Mouse (Mus musculus): Measurements from ENCODE around the gene Kdelc2. TPM values are rescaled to one million over a fixed set of nuclear protein-coding genes. Genes with fewer than 3 reads are reported as not detected.

The Kdelc2 gene
- polyA plus RNA-seq, 1 experiment from 2014 or later, result 29.5 TPM

DNA sequence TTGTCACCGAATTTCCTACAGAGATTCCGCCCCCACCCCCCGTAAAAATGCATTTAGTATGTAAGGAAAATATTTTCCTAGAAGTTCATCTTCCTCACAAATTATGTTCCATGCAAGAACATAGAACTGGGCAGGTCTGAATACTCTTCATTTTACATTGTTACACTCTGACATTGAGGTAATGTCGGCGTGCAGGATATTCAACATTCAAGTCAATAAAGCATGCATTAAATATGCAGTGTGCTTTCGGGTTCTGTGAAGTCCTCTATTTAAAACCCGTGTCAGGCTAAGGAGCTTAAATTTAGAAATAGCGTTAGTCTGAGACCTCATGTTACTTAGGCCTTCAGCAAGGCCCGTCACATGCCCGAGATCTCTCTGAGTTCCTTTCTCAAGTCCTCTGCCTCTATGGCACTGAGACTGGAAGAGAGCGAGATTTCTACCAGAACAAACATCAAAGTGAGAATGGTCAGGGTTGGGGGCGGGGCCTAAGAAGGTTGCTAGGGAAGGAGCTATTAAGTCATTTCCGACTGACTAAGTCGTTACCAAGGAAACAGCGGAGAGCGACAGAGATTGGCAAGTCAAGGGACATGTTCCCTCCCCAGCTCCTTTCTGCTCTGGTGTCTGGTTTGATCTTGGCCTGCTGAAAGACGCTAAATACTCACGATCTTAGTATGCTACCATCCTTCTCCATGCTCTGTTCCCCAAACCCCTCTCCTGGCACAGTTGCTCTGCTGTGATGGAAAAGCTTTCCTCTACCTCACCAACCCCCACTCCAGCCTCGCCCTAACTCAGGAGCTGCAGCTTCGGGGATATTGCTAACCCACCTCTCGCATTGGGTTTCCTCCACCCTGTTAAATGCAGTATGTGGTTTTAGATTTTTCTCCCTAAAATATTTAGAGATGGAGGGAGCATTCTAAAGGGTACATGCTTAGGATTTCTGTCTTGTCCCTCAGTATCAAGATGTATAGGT lies 21.2 kb downstream of the Kdelc2 start:
- Histone ChIP-seq H3K4me3 (ENCODE audit: low read depth, low read length) (peak overlapping the region; percentile 34), H3K4me1 (ENCODE audit: control insufficient read depth, insufficient read depth, low read length) (0 out of 2 replicates have a peak, but pooled peaks cover 8% of the 10 kb centered on the region), H3K27me3 (ENCODE audit: control insufficient read depth, insufficient read depth, low read length) (no peaks in the 10 kb centered on the region), H3K27ac (ENCODE audit: low read length) (peak overlapping the region; percentile 44; the same call in 1 of the 2 replicates), H3K36me3 (ENCODE audit: control insufficient read depth, insufficient read depth, low read length) (no peaks in the 10 kb centered on the region), H3K9me3 (ENCODE audit: control insufficient read depth, low read depth, low read length) (no peaks in the 10 kb centered on the region), H3K4me2 (replicated peaks; ENCODE audit: low read depth, low read length) (peak overlapping the region; percentile 53), H3K9ac (replicated peaks; ENCODE audit: low read depth, low read length) (peak overlapping the region; percentile 33; the same call in 1 of the 2 replicates)
- WGBS, result 24% methylated on average over 21 of the region's 21 CpGs
- peak; percentile 83 for ATAC-seq (ENCODE audit: insufficient number of reproducible peaks, insufficient read depth, low FRiP score, low read depth)

DNA sequence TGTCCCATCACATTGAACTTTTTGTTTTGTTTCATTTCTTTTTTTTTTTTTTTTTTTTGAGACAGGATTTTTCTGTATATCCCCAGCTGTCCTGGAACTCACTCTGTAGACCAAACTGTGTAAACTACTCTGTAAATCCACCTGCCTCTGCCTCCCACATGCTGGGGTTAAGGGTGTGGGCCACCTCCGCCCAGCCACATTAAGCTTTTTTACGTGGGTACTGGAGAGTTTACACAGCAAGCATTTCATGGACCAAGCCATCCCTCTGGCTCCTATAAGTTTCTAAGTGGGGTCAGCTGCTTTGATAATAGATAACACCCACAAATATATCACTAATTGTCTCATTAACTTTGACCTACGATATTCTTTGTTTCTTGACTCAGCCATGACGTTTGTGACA lies 24.7 kb downstream of the Kdelc2 start:
- 64% methylated on average over 4 of the region's 4 CpGs for WGBS
- no peaks in the 10 kb centered on the region for H3K36me3 ChIP-seq (ENCODE audit: control insufficient read depth, insufficient read depth, low read length)
- H3K27ac ChIP-seq (ENCODE audit: low read length), result no peak overlapping the region
- no peak; the same call in 1 of the 2 replicates for ATAC-seq (ENCODE audit: insufficient number of reproducible peaks, insufficient read depth, low FRiP score, low read depth)
- 0 out of 2 replicates have a peak, but pooled peaks cover 3% of the 10 kb centered on the region for H3K4me1 ChIP-seq (ENCODE audit: control insufficient read depth, insufficient read depth, low read length)
- H3K4me2 ChIP-seq (replicated peaks; ENCODE audit: low read depth, low read length), result no peak overlapping the region
- no peak overlapping the region for H3K9ac ChIP-seq (replicated peaks; ENCODE audit: low read depth, low read length)
- no peaks in the 10 kb centered on the region for H3K9me3 ChIP-seq (ENCODE audit: control insufficient read depth, low read depth, low read length)
- no peak overlapping the region for H3K4me3 ChIP-seq (ENCODE audit: low read depth, low read length)
- no peaks in the 10 kb centered on the region for H3K27me3 ChIP-seq (ENCODE audit: control insufficient read depth, insufficient read depth, low read length)

DNA sequence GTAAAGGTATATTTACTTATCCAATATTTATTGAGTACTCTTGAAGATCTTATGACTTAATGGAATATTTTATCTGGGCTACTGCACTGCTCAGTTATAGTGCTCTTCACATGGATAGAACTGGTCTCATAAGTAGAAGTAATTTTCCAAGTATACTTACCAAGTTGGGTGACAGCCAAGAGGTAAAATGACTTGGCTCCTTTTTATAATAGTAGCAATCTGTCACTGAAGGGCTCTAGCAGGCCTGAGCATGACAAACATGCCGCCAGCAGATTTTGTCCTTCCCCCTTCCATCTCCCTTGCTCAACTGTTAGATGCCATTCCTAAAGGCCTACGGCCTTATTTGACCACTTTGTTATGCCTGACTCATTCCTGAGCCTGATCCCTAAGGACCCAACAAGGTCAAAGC lies 25.1 kb downstream of the Kdelc2 start:
- Histone ChIP-seq H3K36me3 (ENCODE audit: control insufficient read depth, insufficient read depth, low read length) (no peaks in the 10 kb centered on the region), H3K4me1 (ENCODE audit: control insufficient read depth, insufficient read depth, low read length) (0 out of 2 replicates have a peak, but pooled peaks cover 3% of the 10 kb centered on the region), H3K4me2 (replicated peaks; ENCODE audit: low read depth, low read length) (no peak overlapping the region), H3K4me3 (ENCODE audit: low read depth, low read length) (no peak overlapping the region), H3K27ac (ENCODE audit: low read length) (no peak overlapping the region), H3K9me3 (ENCODE audit: control insufficient read depth, low read depth, low read length) (no peaks in the 10 kb centered on the region), H3K27me3 (ENCODE audit: control insufficient read depth, insufficient read depth, low read length) (no peaks in the 10 kb centered on the region), H3K9ac (replicated peaks; ENCODE audit: low read depth, low read length) (no peak overlapping the region)
- WGBS, result 64% methylated on average over 2 of the region's 2 CpGs
- no peak; the same call in 1 of the 2 replicates for ATAC-seq (ENCODE audit: insufficient number of reproducible peaks, insufficient read depth, low FRiP score, low read depth)

DNA sequence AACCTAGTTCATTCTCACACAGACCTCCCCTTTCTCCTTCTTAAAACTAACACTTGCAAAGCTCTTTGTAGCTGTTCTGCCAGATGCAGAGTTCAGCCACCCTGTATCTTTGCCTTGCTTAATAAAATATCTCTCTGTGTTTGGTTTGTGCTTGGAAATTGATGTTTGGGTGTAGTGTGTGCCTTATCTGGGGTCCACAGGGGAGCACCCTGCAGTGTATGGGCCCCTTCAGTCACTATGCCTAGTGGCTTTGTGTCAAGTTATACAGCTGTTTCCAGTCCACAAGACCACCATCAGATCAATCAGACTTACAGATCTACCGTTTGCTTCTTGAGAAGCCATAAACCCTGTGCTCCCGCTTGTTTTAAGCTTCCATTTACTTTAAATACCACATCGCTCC lies 25.6 kb downstream of the Kdelc2 start:
- WGBS, result 80% methylated on average over 3 of the region's 3 CpGs
- no peaks in the 10 kb centered on the region for H3K36me3 ChIP-seq (ENCODE audit: control insufficient read depth, insufficient read depth, low read length)
- no peak overlapping the region for H3K4me2 ChIP-seq (replicated peaks; ENCODE audit: low read depth, low read length)
- H3K27ac ChIP-seq (ENCODE audit: low read length), result no peak overlapping the region
- no peak for ATAC-seq (ENCODE audit: insufficient number of reproducible peaks, insufficient read depth, low FRiP score, low read depth)
- no peaks in the 10 kb centered on the region for H3K27me3 ChIP-seq (ENCODE audit: control insufficient read depth, insufficient read depth, low read length)
- H3K9me3 ChIP-seq (ENCODE audit: control insufficient read depth, low read depth, low read length), result no peaks in the 10 kb centered on the region
- 0 out of 2 replicates have a peak, but pooled peaks cover 3% of the 10 kb centered on the region for H3K4me1 ChIP-seq (ENCODE audit: control insufficient read depth, insufficient read depth, low read length)
- no peak overlapping the region for H3K9ac ChIP-seq (replicated peaks; ENCODE audit: low read depth, low read length)
- H3K4me3 ChIP-seq (ENCODE audit: low read depth, low read length), result no peak overlapping the region

DNA sequence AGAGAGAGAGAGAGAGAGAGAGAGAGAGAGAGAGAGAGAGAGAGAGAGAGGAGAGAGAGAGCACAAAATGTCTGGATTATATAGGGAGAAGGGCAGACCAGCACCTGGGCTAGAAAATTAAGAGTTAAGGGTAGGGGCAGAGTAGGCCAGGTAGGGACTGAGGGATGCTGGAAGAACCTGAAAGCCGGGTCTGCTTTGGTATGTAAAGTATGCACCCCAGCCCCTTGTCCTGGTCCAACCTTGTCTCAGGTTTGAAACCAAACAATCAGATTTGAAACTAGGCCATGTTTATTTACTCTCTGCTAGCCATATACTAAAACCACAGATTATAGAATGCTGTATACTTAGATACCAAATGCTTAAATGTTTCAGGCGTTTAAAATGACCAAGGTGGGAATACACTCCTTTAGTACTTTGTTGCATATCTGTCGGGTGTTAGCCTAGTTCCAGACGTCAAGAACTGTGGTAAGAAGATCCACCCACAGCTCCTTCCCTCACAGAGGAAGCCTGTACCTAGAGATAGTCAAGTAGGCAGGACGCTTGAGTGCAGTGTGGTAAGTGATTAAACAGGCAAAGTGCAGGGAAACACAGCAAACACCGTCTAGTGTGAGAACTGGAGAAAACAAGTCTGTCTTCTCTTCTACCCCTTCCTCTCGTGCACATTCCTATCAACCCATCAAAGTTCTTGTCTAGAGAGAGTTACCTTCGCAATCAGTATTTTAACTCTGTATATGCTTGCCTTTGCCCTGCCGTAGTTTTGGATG lies 38.5 kb downstream of the Kdelc2 start:
- Histone ChIP-seq H3K9me3 (ENCODE audit: control insufficient read depth, low read depth, low read length) (no peaks in the 10 kb centered on the region), H3K27me3 (ENCODE audit: control insufficient read depth, insufficient read depth, low read length) (no peaks in the 10 kb centered on the region), H3K4me1 (ENCODE audit: control insufficient read depth, insufficient read depth, low read length) (no peaks in the 10 kb centered on the region), H3K36me3 (ENCODE audit: control insufficient read depth, insufficient read depth, low read length) (no peaks in the 10 kb centered on the region), H3K4me2 (replicated peaks; ENCODE audit: low read depth, low read length) (no peak overlapping the region), H3K4me3 (ENCODE audit: low read depth, low read length) (no peak overlapping the region), H3K9ac (replicated peaks; ENCODE audit: low read depth, low read length) (no peak overlapping the region), H3K27ac (ENCODE audit: low read length) (no peak overlapping the region)
- 49% methylated on average over 9 of the region's 9 CpGs for WGBS
- ATAC-seq (ENCODE audit: insufficient number of reproducible peaks, insufficient read depth, low FRiP score, low read depth), result no peak

DNA sequence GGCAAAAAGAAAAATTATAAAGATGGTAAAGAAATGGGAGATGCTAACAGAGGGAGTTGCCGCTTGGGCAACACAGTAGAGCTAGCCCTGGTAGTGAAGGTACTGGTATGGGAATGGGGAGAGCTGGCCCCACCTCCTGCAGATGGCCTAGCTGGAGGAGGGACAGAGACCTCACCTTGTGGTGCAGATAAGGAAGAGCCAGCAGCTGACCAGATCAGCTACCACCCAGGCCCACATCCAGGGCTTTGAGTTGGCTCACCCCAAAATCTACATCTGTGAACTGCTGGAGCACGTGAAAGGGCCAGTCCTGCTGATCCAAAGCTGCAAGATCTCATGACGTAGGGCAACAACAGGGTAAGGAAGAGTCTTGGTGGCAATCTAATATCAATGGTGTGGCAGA lies 42.9 kb downstream of the Kdelc2 start:
- WGBS, result 88% methylated on average over 3 of the region's 3 CpGs

DNA sequence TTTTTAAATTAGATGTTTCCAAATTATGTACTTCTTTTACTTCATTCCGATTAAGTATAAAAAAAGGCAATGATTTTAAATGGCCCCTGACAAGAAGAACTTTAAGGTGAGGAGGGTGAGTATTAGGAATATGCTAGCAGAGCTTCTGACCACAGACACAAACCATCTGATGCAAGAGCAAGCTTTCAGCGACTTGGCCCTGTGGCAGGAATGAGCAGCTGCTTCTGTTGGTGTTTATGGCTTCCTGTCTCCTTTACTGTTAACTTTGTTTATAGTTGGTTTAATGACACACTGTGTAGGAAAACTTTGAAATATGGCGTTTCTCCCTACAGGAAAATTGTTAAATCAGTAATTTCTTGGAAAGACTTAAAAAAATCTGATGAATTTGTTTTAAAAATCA lies 43.8 kb downstream of the Kdelc2 start:
- no peak overlapping the region for H3K4me2 ChIP-seq (replicated peaks; ENCODE audit: low read depth, low read length)
- H3K9ac ChIP-seq (replicated peaks; ENCODE audit: low read depth, low read length), result no peak overlapping the region
- H3K4me1 ChIP-seq (ENCODE audit: control insufficient read depth, insufficient read depth, low read length), result no peaks in the 10 kb centered on the region
- 47% methylated on average over 3 of the region's 3 CpGs for WGBS
- H3K36me3 ChIP-seq (ENCODE audit: control insufficient read depth, insufficient read depth, low read length), result no peaks in the 10 kb centered on the region
- no peak for ATAC-seq (ENCODE audit: insufficient number of reproducible peaks, insufficient read depth, low FRiP score, low read depth)
- no peaks in the 10 kb centered on the region for H3K27me3 ChIP-seq (ENCODE audit: control insufficient read depth, insufficient read depth, low read length)
- no peak overlapping the region for H3K27ac ChIP-seq (ENCODE audit: low read length)
- no peak overlapping the region for H3K4me3 ChIP-seq (ENCODE audit: low read depth, low read length)
- H3K9me3 ChIP-seq (ENCODE audit: control insufficient read depth, low read depth, low read length), result no peaks in the 10 kb centered on the region

More for the DNA sequence above, 42.9 kb downstream of the Kdelc2 start:
- Histone ChIP-seq H3K9me3 (ENCODE audit: control insufficient read depth, low read depth, low read length) (no peaks in the 10 kb centered on the region), H3K9ac (replicated peaks; ENCODE audit: low read depth, low read length) (no peak overlapping the region), H3K36me3 (ENCODE audit: control insufficient read depth, insufficient read depth, low read length) (no peaks in the 10 kb centered on the region), H3K4me2 (replicated peaks; ENCODE audit: low read depth, low read length) (no peak overlapping the region), H3K4me1 (ENCODE audit: control insufficient read depth, insufficient read depth, low read length) (no peaks in the 10 kb centered on the region), H3K27me3 (ENCODE audit: control insufficient read depth, insufficient read depth, low read length) (no peaks in the 10 kb centered on the region), H3K4me3 (ENCODE audit: low read depth, low read length) (no peak overlapping the region), H3K27ac (ENCODE audit: low read length) (no peak overlapping the region)
- ATAC-seq (ENCODE audit: insufficient number of reproducible peaks, insufficient read depth, low FRiP score, low read depth), result no peak

DNA sequence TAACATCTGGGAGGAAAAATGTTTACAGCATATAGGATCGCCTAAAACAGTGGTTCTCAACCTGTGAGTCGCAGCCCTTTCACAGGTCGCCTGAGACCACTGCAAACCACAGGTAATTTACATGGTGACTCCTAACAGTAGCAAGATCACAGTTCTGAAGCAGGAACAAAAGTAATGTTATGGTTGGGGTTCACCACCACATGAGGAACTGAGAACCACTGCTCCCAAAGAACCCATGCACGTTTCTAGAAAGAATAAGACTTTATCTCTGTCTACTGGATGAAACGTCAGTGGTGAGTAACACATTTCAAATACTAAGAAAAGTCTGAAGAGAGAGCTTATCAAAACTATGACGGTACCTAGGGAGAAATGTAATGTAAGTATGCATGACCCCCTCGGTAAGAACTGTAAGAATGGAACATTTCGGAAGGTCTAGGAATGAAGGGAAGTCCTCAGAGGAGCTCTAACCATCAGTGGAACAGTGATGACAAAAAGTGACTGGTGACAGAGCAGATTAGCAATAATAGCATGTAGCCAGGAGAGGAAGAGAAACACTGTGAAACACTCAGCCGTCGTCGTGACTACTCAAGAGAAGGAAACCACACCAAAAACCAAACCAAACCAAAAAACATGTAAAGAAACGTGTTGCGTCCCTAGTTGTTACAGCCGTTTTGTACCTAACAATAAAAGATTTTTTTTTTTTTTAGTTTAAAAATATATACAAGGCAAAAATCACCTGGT lies 52.2 kb downstream of the Kdelc2 start:
- no peak for ATAC-seq (ENCODE audit: insufficient number of reproducible peaks, insufficient read depth, low FRiP score, low read depth)
- Histone ChIP-seq H3K4me3 (ENCODE audit: low read depth, low read length) (no peak overlapping the region), H3K36me3 (ENCODE audit: control insufficient read depth, insufficient read depth, low read length) (peaks cover 14% of the 10 kb centered on the region), H3K4me1 (ENCODE audit: control insufficient read depth, insufficient read depth, low read length) (no peaks in the 10 kb centered on the region), H3K9ac (replicated peaks; ENCODE audit: low read depth, low read length) (no peak overlapping the region), H3K9me3 (ENCODE audit: control insufficient read depth, low read depth, low read length) (no peaks in the 10 kb centered on the region), H3K27me3 (ENCODE audit: control insufficient read depth, insufficient read depth, low read length) (no peaks in the 10 kb centered on the region), H3K4me2 (replicated peaks; ENCODE audit: low read depth, low read length) (no peak overlapping the region), H3K27ac (ENCODE audit: low read length) (no peak overlapping the region)
- WGBS, result 90% methylated on average over 14 of the region's 14 CpGs

All from stomach, embryonic 14.5 days (tissue).